Mouse (Mus musculus) layer of hippocampus, adult 11-12 months (tissue): ENCODE results near the gene Crtac1.

Source experiments
- DNase-seq: peaks from one replicate; pipeline ENCODE4 v3.0.0; 2022; ENCODE audit warnings: low spot score

Crtac1 gene

GRCm38 (mm10) chr19:42425208-42425607 lies 6.4 kb downstream of the Crtac1 start:
- DNase-seq: no peak

DNA sequence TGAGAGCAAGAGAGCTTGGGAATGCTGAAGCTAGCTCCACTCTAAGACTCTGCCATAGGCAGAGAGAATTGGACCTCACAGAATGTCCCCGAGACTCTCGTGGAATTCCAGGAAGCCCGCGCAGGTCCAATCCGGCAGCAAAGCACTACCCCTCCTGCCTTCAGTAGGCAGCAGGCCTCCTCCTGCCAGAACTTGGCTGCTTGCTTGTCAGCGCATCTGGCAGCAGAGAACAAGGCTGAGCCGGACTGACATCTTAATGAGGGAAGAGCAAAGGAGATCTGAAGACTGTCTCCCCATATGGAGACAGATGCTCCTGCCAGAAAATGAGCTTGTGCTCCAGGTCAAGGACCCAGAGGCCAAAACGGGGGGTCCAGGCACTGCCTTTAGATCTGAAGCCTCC lies 16.5 kb downstream of the Crtac1 start:
- no peak for DNase-seq

- no peak for DNase-seq
Observed at GRCm38 (mm10) chr19:42409856-42410255, 21.7 kb downstream of the Crtac1 start.

DNA sequence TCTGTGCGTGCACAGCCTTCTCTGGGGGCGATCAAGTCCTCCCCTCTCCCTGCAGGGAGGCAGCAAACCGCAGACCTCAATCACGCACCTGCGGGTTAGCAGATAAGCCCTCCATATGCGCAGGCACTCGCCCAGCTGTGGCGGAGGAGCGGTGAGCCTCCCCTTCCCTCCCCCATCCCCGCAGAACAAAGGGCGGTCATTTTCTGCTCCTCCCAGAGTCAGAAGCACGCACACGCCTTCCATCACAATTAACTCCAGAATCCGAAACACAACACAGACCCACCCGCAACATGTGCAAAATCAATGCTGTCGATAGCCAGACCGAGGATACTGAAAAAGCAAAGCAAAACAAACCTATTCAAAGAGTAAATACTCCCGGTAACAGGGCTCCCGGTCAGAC lies 22.4 kb downstream of the Crtac1 start:
- DNase-seq: no peak

DNA sequence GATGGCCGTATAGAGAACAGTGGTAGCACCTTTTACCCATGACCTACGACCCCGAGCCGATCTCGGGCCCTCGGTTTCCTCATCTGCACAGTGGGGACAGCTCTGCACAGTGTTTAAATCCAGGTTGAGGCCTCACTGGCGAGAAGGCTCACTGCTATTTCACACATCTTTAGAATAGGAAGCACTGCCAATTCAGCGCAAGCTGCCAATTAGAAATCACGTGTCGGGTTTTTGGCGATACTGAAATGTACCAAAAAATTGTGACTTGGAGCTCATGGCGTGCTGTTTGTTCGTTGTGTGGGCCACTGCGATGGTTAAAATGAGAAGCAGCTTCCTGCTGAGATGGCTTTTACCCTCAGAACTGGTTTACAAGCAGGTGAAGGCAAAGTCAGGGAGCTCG lies 27.2 kb downstream of the Crtac1 start:
- peak; percentile 63 for DNase-seq

DNA sequence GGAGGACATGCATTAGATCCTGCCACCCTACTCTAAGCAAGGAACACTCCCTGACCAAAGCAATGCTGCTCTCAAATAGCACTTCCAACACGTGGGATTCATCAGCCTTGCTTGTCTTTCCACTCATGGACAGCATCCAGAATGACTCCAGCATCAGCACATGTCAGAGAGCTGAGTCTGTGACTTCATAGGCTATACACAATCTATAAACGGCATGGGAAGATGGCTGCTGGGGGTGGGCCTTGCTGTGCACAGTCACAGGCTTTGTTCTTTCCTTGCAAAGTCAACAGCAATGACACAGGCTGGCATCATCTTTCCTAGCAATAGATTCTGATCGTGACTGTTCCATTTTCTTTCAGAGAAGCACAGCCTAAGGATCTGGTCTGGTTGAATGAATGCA lies 31.6 kb downstream of the Crtac1 start:
- DNase-seq: no peak

GRCm38 (mm10) chr19:42397281-42397680 lies 34.3 kb downstream of the Crtac1 start:
- no peak for DNase-seq

DNA sequence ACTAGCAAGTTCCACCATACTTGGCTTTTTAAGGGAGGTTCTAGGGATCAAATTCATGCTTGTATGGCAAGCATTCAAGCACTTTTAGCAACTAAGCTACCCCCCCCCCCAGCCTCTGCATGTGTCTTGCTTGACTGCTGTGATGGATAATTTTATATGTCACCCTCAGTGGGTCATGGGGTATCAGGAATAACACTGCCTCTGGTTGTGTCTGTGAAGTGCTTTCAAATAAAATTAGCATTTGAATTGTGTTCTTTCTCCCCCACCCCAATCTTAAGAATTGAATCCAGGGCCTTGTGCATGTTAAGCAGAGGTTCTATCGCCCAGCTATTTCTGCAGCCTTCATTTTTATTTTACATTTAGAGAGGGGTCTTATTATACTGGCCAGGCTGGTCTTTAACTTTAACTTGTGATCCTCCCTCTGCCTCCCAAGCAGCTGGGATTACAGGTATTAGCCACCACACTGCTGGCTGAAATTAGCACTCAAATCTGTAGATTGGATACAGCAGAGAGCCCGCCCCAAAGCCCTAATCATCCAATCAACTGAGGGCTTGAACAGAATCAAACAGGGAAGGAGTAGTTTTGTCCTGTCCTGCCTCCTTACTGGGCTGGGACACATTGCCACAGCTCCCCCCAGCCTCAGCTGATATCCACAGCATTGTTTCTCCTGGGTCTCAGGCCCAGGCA lies 36.6 kb downstream of the Crtac1 start:
- DNase-seq: no peak

GRCm38 (mm10) chr19:42393920-42394319 lies 37.7 kb downstream of the Crtac1 start:
- DNase-seq: no peak

DNA sequence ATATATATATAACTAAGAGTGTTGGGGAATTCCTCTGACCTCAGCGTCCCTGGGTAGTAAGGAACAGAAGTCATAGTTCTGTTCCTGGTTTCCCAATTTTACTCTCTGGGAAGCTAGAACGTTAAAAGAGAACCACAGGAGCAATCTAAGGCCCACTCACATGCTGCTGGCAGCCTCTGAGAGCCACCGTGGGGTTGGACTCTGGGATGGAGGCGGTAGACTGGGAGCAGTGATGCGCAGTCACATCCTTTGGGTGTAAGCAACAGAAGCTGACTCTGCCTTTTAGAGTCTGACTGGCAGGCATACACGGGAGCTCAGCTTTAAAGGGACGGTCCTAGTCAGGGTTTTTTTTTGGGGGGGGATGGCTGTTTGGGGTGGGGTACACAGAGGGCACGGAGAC lies 39.5 kb downstream of the Crtac1 start:
- DNase-seq: no peak

DNA sequence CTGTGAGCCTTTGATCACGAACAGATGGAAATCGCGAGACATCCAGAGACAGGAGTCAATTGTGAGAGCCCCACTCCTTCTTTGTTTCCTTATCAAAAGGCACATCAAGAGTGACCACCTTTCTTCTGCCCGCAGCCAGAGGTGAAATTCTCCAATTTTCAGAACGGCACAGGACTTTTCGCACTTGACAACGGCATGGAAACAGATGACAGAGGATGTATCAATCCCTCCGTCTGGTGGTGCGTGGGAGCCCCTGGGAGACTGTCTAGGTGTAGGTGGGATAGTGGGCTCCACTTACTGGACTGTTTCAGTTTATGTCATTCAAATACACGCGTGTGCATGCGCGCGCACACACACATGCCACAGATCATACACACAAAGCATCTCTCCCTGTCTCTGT lies 42.0 kb downstream of the Crtac1 start:
- peak; percentile 50 for DNase-seq

DNA sequence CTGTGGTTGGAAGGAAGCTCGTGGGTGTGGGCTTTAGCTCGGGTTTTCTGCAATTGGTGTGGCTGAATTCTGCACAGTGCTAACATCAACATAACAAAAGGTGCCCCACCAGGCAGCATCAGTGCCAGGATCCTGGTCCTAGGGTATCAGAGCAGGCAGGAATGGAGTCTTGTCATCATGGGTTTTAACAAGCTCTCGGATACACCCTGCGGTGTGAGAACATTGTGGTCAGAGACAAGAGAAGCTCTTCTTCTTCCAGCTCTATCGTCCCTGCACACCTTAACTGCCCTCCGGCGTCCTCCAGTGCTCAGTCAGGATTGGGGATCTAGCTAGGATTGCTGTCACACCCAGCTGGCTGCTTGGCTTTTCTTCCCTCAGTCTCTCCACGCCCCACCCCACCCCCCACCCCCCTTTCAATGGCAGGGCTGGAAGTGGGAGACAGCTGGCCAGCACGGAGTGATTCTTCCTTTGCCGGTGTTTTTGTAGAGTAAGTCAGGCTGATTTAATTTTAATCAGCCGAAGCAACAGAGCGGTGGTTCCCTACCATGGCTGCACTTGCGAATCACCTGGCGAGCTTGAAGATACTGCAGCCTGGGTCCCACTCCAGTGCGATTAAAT lies 46.5 kb downstream of the Crtac1 start:
- DNase-seq: no peak

DNA sequence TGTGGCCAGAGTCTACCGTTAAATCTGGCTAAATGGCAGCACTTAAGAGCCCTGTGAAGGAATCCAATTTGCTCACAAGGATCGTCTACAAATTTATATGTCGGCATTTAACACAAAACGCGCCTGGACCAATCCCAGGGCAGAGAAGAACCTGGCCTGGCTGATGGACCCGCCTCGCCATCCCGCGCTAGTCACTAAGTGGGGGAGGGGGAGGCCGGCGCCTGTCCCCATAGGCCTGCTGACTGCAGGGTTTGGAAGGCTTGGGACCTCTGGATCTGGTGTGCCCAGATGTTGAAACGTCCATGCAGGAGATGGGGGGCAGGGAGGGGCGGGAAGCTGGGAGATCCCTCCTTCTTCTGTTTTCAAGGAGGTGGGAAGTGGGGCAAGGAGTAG lies 50.6 kb downstream of the Crtac1 start:
- DNase-seq: no peak

DNA sequence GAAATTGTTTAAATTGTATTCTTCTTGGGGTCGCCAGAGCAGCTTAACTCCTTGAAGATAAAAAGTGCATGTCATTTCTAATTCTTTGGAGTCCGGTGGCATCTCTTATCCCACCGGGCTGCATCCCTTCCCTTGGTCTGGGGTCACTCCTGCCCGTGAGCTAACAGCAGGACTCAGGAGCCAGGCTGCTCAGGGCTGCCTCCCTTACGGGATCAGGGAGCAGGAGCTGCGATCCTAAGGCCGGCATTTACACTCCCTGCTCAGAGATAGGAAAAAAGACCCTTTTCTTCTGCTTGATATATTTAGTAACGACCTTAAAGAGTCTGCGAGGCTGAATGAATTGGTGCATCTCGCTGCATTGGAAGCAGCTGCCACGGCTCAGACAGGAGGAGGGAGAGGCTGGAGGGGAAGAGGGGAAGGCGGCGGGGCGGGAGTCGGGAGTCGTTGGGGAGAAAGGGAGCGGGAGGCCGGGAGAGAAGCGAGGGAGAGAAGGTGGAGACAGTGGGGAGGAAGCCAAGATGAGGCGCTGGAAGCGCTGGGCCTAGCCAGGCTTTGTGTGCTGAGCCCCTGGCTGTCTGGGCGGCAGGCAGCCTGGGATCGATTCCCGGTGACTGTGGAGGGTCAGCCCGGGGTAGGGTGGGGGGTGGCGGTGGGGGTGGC lies 51.1 kb downstream of the Crtac1 start:
- DNase-seq: no peak

GRCm38 (mm10) chr19:42379798-42380197 lies 51.8 kb downstream of the Crtac1 start:
- DNase-seq: peak; percentile 51

DNA sequence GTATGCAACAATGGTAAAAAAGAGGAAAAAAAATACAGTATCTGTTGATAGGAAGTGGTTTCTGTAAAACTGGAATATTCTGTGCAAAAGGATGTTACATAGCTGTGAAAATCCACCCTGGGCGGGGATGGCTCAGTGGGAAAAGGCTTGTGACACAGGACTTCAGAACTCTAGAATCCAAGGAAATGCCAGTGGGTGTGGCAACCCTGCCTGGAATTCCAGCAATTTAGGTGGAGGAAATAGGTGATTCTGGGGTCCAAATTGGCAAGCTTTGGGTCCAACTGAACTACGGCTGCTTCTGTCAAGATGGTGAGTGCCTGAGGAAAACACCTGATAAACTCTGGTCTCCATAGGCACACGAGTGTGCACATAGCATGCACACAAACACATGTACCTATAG lies 54.4 kb downstream of the Crtac1 start:
- no peak for DNase-seq

DNA sequence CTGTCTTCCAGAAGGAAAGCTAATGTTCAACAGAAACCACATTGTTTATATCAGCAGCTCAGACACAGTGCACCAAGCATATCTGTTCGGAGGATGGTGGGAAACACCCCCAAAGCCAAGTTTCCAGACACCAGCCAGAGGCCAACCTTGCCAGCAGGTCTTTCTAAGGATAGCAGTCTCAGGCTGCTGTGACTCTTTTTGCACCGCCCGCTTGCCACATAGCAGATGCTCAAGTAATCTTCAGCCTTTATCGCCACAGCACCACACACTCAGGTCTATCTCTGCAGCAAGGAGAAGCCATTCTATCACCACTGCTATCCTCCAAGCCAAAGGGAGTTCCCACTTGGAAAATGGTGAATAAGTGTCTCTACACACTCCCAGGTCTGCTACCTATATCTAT lies 68.0 kb downstream of the Crtac1 start:
- DNase-seq: no peak

DNA sequence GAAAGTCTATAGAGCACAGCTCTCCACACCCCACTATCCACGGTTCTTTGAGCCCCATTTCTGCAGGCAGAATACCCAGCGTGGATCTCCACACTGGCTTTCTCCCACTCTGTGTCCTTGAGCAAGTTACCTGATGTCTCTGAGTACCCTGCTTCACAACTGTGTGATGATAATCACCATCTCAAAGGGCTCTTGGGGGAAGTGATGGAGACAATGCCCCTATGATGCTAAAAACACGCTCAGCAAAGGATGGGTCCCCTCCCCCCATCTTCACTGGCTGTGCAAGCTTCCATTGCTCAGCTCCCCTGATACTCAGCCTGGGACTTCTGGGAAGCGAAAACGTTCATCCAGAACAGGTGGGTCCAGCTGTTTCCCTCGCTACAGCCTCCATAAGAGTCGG lies 73.2 kb downstream of the Crtac1 start:
- DNase-seq: no peak

- DNase-seq: no peak
Observed at GRCm38 (mm10) chr19:42356854-42357253, 74.7 kb downstream of the Crtac1 start.

GRCm38 (mm10) chr19:42355476-42355875 lies 76.1 kb downstream of the Crtac1 start:
- DNase-seq: peak; percentile 51

DNA sequence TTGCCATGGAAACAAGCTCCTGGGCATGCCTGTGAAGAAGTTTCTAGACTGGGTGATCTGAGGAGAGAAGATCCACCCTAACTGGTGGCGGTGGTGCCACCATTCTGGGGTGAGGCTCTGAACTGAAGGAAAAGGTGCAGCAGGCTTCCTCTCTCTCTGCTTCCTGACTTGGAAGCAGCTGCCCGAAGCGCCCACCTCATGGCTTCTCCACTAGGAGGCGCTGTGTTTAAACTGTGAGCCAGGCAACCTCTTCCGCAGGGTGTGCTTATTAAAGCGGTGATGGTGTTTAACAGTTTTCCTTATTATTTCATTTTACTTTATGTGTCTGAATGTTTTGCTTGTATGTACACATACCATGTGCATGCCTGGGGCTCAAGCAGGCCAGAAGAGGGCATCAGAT lies 90.4 kb downstream of the Crtac1 start:
- no peak for DNase-seq

DNA sequence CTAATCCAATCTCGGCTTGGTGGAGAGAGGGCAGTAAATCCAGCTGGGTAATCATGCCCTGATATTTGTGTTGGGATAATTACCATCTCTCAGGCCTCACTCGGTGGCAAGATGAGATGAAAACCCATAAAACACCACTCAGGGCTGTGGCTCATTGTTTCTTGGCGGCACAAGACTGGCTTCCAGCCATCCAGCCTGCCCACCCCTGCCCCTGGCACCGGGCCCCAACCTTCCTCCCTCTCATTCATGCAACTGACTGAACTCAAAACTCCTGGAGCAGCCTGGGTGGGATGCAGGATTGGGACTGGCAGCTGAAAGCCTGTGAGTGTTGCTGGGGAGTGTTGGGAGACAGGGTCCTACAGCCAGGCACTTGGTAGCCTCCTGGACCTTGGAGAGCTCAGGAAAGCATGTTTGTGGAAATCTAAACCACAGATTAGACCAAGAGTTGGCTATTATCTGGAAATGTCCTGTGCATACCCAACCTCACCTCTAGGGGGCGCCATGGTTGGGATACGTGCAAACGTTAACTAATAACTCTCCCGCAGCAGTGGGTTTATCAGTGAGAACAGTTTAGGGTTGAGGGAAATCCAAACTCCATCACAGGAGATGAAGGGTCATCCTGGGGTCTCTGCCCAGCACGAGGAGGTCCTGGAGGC lies 99.4 kb downstream of the Crtac1 start:
- peak; percentile 48 for DNase-seq

DNA sequence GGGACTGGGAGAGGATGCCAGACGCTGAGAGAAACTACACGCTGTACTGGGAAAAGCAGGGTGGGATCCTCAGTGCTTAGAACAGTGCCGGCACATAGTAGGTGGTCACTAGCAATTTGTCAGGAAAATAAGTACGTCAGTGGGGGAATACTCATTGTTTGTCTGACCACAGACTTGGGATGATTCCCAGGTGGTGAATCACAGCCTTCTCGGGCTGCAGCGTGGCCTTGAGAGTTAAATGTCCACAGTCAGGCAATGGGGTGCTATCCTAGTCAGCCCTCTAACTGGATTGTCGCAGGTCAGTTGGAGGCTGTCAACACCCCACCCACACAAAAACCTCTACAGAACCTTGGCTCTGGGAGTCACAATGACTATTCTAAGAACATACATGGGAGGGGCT lies 100.1 kb downstream of the Crtac1 start:
- DNase-seq: no peak
